Mouse (Mus musculus): ENCODE measurements around the gene Gm36864. TPM values are rescaled to one million over a fixed set of nuclear protein-coding genes. Genes with fewer than 3 reads are reported as not detected.
A peak's percentile ranks its signal among the peaks of the same experiment; 100 is the strongest.

Gm36864 gene
- total RNA-seq, 2 experiments from 2014 or later: not detected

- no peak for DNase-seq (ENCODE audit: extremely low spot score in 1 of 2, low spot score in 1 of 2)
These were observed 17.1 kb downstream of the Gm36864 start for GRCm38 (mm10) chr7:44253023-44253616.

DNA sequence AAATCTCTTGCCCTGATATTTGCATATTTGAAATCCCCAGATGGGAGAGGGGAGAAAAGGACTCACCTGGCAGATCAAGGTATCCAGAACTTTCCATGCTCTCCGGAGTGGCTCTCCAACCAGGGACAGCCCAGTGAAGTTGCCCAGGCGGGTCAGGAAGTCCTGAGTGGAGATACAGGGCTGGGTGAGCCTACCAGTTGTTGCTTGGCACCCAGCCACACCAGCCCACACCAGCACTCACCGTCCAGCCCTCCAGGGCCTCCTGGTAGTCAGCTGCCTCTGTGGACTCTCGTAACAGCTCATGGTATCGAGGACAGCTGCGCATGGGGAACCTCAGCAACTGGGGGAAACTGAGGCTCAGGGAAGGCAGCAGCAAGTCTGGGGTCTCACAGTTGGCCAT lies 19.0 kb downstream of the Gm36864 start:
- no peak for DNase-seq (ENCODE audit: extremely low spot score in 1 of 2, low spot score in 1 of 2)

DNA sequence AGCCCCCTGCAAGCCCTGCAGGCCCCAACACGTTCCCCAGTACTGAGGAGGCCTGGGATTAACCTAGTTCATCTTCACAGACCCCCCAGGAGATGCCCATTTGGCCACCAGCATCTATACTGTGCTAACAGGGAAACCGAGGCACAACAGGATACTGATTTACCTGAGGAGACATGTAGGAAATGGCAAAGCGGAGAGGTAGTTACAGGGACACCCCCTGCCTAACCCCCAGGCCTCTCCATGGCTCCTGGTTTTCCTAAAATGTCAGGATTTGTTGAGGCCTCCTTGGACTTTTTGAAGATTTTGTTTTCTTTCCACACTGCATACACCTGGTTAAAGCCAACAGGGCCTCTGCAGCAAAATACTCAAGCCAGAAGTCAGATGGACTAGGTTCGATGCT lies 21.3 kb downstream of the Gm36864 start, which contains the start of gene Acp4:
Gene Acp4, minus strand, starts transcription at position 101 of the 400 bp plus-strand sequence.
- DNase-seq (ENCODE audit: extremely low spot score in 1 of 2, low spot score in 1 of 2): no peak

- DNase-seq (ENCODE audit: extremely low spot score in 1 of 2, low spot score in 1 of 2): no peak
These were observed 24.4 kb downstream of the Gm36864 start for GRCm38 (mm10) chr7:44260410-44260809.

DNA sequence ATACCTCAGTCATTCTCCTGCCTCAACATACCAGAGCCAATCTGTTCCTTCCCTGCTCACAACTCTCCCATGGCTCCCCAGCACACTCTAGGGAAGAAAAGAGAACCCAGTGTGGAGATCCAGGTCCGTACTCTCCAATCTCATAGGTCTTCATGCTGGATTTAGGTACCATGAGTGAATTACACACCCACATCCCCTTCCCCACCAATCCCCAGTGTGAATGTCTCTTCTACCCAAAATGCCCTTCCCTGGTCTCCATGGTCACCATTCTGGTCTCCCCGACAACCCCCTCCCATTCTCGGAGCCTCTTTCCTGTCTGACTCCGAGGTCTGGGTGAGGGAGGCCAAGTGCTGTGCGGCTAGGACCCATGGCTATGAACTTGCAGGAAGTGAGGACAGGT lies 25.2 kb downstream of the Gm36864 start, which contains the start of gene Gm15517:
Gene Gm15517, plus strand, starts transcription at position 301 of the 400 bp plus-strand sequence.
- DNase-seq (ENCODE audit: extremely low spot score in 1 of 2, low spot score in 1 of 2): no peak

GRCm38 (mm10) chr7:44262791-44263643 lies 27.0 kb downstream of the Gm36864 start:
- peak; percentile 98 to 100 for DNase-seq (ENCODE audit: extremely low spot score in 1 of 2, low spot score in 1 of 2)

DNA sequence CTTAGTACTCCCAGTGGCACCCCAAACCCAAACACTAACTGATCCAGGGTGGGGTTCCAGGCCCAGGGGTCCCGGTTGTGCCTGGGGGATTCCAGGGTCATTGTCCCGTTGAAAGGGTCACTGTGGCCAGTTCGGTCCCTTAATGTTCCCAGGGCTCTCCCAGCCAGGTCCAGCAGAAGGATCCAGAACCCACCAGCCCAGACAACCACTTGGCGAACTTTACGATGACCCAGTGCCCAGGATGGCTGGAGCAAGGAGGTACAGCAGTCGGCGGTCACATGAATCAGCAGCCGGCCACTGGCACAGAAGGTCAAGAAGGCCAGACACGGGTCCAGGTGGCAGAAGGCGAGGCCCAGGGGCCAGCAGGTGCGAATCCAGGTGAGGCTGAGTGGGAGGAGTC lies 32.1 kb downstream of the Gm36864 start:
- no peak for DNase-seq (ENCODE audit: extremely low spot score in 1 of 2, low spot score in 1 of 2)

DNA sequence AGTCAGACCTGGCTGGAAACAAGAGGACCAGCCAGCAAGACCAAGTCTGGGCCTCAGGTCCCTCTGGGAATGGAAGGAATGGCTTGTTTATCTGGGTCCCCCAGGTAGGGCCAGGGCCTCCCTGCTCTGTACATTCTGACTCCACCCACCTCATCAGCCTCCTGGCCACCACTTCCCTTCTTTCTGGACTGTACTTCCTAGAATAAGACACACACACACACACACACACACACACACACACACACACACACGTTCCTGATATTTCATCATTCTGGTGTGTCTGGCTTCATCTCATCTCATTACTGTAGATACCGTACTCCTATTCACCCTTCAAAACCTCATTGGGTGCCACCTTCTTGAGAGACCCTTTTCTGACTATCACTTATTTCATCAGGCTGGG lies 33.4 kb downstream of the Gm36864 start:
- DNase-seq (ENCODE audit: extremely low spot score in 1 of 2, low spot score in 1 of 2): no peak

DNA sequence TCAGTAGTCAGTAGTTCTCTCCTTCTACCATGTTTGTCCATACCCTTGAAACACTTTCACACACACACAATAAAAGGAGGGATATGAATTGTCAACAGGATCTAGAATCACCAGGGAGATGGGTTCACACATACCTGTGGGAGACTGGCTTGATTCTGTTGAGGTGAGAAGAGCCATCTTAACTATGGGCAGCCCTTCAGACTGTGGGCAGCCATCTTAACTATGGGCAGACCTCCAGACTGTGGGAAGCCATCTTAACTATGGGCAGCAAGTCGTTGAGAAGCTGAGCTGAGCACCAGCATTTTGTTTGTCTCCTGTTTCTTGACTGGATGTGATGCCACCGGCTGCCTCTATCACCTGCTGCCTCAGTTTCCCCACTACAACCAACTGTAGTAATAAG lies 35.3 kb downstream of the Gm36864 start:
- no peak for DNase-seq (ENCODE audit: extremely low spot score in 1 of 2, low spot score in 1 of 2)

DNA sequence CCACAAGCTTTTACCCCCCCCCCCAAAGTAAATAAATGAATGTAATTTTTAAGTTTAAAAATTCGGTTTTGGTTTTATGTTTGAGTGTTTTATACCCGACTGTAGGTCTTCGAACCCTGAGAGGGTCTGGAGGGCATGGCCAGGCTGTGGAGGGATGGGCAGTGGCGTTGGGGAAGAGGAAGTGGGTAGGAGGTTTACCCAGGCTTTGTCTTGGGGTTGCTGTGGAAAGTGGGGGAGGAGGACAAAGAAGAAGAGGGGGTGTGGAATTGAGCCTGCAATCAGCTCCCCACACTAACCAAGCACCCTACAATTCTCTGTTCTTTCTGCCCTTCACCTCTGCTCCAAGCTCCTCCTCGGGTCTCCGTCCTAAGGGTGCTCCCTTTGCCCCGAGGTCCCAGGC lies 36.6 kb downstream of the Gm36864 start:
- no peak for DNase-seq (ENCODE audit: extremely low spot score in 1 of 2, low spot score in 1 of 2)

DNA sequence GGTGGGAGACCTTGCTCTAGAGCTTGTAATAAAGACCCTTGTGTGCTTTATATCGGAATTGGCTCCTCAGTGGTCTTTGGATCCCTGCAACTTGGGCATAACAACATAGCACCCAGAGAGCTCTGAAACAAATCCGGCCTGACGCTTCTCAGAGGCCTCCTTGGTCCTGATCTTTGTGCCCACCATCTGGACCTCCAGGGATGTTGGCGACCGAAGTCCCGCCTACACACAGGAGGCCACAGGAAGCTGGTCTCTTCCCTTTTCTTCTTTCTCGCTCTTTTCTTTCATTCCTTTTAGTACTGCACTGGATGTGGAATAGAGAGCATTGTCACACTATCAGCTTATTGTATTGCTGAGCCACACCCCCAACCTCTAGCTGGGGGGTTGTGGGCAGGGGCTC lies 37.5 kb downstream of the Gm36864 start:
- no peak for DNase-seq (ENCODE audit: extremely low spot score in 1 of 2, low spot score in 1 of 2)

DNA sequence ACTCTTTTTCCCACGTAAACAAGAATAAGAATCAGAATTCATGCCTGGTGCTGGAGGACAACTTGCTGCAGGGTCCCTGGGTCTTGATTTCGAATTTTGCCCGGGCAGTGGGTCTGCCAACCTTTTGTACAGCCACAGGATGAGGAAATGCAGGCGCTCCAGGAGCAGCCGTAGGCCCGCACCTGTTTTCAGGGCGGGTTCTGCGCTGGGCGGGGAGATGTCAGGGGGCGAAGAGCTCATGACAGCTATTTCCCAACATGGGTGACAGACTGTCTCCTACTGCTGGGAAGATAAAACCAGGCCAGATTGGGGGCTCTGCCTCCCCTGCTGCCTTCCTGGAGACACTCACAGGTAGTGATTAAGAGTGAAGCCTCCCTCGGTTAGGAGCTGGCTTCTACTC lies 38.1 kb downstream of the Gm36864 start:
- DNase-seq (ENCODE audit: extremely low spot score in 1 of 2, low spot score in 1 of 2): no peak

DNA sequence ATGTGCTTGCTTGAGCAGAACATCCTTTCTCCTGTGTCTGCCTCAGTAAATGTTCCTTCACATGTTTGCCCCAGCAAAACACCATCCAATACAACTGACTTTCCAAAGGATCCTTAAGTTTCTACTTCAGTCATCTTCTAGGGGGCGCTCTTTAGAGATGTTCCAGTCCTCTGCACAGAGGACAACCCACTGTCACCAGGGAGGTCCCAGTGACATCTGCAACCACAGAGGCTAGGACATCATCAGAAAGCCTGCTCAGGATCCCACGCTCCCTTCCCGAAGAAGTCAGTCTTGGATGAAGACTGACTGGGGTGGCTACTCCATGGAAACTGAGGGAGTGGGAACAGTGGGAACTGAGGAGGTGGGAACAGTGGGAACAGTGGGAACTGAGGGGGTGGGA lies 39.6 kb downstream of the Gm36864 start:
- DNase-seq (ENCODE audit: extremely low spot score in 1 of 2, low spot score in 1 of 2): no peak

DNA sequence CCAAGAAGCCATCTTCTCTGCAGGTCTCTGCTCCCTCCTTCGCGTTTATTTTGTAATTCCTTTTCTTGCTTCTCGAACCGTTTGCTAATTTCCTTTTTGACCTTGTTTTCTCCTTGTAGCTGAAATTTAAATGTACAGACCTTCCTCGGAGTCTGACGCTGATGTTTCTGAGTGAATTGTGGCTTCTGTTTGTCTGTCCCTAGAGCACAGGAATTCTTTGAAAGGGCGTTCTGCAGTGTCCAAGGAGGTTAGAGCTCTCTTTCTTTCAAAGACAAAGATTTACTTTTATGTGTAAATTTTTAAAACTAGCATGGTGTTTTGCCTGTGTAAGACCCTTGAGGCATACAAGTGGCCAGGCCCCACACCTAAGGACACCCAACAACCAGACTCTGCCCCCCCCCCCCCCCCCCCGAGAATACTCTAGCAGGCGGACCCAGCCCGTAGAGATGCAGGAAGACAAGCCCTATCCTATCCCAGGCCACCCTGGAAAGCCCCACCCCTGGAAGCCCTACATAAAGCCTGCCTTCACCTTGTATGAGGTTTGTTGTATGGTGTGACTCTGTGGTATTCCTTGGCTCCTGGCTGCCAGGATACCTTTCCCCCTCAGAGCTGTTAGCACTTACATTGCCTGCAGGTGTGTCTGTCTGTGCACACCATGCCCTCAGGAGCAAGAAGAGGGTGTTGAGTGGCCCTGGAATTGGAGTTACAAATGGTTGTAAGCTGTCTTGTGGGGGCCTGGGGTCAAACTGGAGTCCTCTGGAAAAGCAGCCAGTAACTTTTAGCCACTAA lies 40.7 kb downstream of the Gm36864 start:
- no peak for DNase-seq (ENCODE audit: extremely low spot score in 1 of 2, low spot score in 1 of 2)

DNA sequence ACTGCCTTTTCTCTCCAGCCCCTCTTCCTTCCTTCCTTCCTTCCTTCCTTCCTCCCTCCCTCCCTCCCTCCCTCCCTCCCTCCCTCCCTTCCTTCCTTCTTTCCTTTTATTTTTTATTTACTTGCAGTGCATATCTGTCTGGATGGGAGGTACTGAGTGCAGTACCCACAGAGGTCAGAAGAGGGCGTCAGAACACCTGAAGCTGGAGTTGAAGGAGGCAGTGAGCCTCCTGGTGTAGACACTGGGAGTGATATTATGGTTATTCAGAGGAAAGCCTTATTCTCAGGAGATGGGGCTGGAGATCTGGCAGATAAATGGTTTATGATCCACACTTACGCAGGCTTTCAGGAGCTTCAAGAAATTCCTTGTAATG lies 41.3 kb downstream of the Gm36864 start:
- peak in 1 of 2 experiments; percentile 62 for DNase-seq (ENCODE audit: extremely low spot score in 1 of 2, low spot score in 1 of 2)

DNA sequence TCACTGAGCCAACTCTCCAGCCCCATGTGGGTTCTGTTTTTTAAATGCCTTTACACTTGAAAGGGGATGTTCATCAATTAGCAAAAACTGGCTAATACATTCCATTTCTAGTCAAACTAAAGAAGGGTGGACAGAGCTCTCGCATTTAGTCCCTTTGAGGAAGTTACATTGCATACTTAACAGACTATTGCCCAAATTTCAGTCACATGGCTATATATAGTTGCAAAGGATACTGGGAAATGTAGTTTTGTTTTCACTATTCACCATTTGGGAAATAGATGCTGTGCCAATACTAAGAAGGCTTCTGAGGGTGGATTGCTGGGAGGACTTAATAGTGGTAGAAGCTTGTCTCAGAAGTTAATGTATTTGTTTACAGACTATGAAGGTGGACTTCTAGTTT lies 45.0 kb downstream of the Gm36864 start:
- no peak for DNase-seq (ENCODE audit: extremely low spot score in 1 of 2, low spot score in 1 of 2)

DNA sequence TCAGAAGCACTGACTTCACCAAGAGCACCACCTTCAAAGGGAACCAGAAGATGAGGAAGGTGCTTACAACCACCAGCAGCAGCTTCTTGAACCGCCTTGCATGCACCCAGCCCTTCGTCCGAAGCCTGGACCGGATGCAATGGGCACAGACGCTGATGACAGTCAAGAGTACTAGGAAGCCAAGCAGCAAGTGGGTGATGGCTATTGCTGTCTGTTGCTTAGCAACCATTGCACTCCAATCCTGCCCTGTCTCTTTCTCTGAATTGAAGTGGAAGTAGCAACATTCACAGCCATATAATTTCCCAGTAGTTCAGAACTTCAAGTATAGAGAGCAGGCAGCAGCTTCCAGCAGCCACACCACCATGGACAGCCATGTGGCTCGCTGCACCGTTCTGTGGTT lies 45.6 kb downstream of the Gm36864 start:
- no peak for DNase-seq (ENCODE audit: extremely low spot score in 1 of 2, low spot score in 1 of 2)

DNA sequence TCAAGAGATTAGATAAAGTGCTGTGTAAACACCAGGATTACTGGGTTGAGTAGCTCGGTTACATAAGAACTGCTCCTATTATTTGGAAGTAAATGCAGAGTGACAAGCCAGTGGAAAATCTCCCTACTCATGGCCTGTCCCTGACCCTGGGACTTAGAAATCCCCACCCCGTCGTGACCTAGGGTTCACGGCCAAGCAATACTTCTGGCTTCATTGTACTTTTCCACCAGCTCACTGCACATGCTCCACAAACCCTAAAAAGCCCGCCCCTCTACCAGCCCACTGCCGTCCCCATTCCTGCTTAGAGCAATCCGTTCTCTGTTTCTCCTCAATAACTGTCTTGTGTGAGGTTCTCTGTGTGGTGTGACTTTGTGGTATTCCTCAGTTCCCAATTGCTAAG lies 51.8 kb downstream of the Gm36864 start:
- DNase-seq (ENCODE audit: extremely low spot score in 1 of 2, low spot score in 1 of 2): no peak

DNA sequence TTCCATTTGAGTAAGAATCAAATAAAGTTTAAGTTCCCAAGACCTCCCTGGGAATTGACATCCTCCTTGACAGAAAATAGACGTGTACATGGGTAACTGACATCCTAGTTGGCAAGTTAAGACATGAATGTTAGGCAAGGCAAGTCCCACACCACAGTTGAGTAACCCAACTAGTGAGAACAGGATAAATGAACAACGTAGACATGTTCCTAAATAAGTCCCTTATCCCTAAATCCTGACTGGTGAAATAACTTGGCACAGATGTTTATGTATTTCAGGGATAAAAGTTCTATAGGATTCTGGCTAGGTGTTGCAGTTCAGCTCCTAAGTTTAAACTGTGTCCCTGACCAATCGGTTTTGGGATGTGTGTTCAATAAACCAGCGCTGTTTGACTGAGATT lies 55.0 kb downstream of the Gm36864 start:
- DNase-seq (ENCODE audit: extremely low spot score in 1 of 2, low spot score in 1 of 2): no peak

- DNase-seq (ENCODE audit: extremely low spot score in 1 of 2, low spot score in 1 of 2): no peak
These were observed 55.4 kb downstream of the Gm36864 start for GRCm38 (mm10) chr7:44291418-44291817.
